Mouse (Mus musculus): ENCODE data around the gene Tubal3.
A peak's percentile ranks its signal among the peaks of the same experiment; 100 is the strongest.
"Not testable (repeated sequence)": the region's sequence is repeated elsewhere in the genome, so short reads cannot be mapped to it uniquely, and the experiment has no call there.

The Tubal3 gene

DNA sequence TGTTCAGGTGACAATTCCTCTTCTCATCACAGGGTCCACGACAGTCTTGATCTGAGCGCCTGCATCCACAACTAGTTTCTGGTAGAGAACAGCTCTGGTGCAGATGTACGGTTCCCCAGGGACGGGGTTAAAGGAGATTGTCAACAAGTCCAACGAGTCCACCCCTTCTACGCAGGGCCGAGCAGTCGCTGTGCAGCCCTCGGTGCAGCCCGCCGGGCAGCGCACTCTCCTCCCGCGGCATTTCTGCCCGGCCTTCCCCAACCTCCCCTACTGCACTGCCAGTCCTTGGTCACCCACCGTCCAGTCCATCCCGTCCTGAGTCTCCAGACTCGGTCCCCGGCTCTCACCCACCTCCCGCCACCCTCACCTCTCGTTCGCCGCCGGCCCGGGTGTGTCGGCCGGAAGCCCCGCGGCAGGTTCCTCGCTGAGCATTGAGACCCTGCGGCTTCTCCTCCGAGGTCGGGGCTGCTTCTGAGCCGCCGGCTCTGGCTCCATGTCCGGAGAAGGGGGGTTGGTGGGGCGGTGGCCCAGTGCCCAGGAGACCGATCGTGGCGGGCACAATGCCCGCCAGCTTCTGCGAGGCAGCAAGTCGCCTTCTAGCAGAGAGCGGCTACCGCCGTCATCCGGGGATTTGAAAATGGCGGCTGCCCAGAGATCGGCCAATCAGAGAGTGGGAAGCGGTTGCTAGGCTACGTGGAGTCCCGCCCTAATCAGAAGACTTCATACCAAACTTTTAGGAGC lies at the start of gene Tubal3, which contains the start of gene Net1:
Gene Tubal3 (plus strand): TSS at position 704 of the 741 bp plus-strand sequence.
Gene Net1 (minus strand): TSS at position 650 of the 741 bp plus-strand sequence.
- peak; percentile 64 for DNase-seq (ENCODE audit: low spot score)

DNA sequence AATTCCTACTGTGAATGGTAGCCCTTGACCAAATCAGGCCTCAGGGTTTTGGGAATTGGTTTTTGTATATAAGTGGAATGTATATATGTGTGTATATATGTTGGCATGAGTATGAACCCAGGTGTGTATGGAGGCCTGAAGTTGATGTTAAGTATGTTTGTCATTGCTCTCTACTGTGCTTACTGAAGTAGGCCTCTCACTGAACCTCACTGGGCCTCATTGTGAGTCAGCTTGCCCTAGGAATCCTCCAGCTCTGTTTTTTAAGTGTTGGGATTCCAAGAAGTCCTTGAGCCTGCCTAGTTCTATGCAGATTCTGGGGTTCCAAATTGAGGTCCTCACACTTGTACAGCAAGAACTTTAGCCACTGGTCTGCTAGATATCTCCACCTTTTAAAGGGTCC lies 48.2 kb upstream of the Tubal3 start:
- DNase-seq (ENCODE audit: low spot score), result no peak

DNA sequence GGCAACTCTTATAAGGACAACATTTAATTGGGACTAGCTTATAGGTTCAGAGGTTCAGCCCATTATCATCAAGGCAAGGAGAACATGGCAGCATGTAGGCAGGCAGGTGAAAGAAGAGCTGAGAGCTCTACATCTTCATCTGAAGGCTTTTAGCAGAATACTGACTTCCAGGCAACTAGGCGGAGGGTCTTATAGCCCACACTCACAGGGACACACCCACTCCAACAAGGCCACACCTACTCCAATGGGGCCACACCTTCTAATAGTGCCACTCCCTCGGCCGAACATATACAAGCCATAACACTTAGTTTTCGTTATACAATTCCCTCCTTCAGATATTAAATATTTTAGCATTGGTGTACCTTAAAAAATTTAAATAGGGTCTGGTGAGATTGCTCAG lies 45.2 kb upstream of the Tubal3 start:
- DNase-seq (ENCODE audit: low spot score), result no peak

GRCm38 (mm10) chr13:3876448-3876847 lies 41.6 kb upstream of the Tubal3 start:
- DNase-seq (ENCODE audit: low spot score), result no peak

DNA sequence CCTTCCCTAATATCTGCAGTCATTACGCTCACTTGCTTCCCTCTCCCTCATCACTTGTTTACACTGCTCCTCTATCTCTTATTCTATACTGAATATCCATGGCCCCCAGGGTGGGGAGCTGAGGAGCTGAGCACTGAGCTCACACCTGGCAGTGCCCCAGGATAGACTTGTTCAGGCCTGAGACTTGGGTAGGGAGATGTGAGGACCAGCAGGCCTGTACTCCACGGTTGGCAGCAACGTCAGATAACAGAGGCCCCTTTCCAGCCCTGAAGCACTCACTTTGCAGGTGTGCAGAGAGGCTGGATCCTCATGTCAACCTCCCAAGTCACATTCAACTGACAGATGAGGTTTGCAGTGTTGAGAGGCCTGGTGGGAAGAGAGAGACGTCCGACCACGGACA lies 40.9 kb upstream of the Tubal3 start:
- no peak for DNase-seq (ENCODE audit: low spot score)

DNA sequence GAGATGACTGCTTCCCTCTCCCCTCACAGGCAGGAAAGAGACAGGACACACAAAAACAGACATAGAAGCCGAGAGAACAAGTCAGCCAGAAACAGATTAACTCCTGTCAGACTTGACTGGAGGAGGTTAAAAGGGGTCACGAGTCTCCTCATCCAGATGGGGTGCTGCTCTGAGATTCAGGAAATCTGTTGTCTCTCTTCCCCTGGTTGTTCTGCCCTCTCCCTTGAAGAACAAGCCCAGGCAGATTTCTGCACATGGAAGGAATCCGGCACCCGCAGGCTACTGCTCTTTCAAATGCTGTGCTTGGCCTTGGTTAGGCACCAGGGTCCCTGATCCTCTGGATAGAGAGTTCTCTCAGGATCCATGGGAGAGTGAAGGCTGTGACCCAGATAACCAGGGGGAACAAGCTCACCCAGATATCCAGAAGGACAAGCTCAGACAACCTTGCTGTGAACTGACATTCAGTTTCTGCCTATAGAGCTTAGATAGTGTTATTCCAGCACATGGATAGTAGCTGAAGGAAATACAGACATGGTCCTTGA lies 40.3 kb upstream of the Tubal3 start:
- no peak for DNase-seq (ENCODE audit: low spot score)

- DNase-seq (ENCODE audit: low spot score), result no peak
Measured at GRCm38 (mm10) chr13:3886663-3887062, 31.4 kb upstream of the Tubal3 start.

- DNase-seq (ENCODE audit: low spot score), result no peak
Measured at GRCm38 (mm10) chr13:3889111-3889510, 29.0 kb upstream of the Tubal3 start.

GRCm38 (mm10) chr13:3890061-3890460 lies 28.0 kb upstream of the Tubal3 start:
- no peak for DNase-seq (ENCODE audit: low spot score)

DNA sequence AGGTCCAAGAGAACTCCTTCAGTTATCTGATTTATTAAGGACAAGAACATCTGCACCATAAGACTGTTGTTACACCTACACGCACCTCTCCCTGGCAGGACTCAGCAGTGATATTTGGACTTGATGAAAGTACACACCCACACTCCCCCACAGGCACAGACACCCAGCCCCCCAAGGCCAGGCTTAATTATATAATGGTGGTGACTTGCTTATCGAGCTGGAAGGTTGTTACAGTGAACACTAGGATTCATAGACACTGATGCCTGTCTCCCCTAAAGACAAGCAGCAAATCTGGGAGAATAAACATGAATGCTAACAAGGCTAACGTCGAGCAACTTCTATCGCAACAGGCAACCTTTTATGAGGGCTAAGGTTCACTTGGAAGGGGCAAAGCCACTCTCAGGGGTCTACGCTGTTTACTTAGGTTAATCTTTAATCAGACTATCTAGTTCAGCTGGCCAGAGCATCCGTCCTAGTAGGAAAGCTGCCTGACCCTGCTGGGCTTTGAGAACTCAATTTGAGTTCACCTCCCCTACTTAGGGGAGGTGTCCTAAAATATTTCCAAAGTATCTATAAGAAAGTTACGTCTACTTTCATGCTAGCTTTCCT lies 26.5 kb upstream of the Tubal3 start:
- DNase-seq (ENCODE audit: low spot score), result no peak

DNA sequence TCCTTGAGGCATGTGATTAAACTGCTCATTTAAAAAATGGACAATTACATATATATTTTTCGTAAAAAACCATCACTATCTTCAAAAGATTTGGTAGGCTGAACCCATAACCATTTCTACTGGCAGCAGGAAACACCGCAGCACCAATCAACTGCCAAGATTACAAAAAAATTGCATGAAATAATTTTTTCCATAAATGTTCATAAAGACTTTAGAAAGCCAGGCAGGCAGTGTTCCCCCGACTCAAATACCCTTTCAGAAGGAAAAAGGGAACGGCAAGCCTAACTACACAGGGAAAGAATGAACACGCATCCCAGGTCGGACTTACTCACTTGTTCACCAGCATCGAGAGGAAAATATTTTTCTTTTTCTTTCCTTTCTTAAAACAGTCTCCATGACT lies 25.5 kb upstream of the Tubal3 start:
- DNase-seq (ENCODE audit: low spot score), result no peak

DNA sequence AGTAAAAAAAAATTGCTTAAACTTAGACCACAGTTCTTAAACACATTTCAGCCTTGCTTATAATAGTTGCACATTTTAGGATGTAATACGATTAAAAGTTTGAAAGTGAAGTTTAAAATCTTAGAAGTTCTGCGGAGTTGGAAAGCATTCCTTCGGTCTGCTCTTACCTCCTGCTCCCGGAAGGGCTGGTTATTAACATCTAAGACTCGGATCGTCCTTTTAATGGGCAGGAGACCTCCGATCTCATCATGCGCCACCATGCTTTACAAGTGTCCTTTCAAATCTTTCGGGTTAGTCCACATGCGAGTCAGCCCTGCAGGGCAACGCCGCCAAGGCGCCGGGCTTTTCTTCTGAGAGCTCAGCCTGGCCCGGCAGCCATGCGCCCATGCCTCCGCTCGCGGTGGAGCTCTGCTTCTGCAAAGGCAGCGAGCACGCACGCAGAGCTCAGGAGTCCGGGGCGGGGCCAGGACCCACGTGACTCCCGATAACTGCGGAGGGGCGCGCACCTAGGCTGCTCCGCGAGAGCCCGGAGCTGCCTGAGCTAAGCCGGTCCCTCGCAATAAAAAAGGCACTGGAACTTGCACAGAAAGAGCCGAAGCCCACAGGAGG lies 24.8 kb upstream of the Tubal3 start:
- peak; percentile 71 for DNase-seq (ENCODE audit: low spot score)

GRCm38 (mm10) chr13:3894549-3894948 lies 23.5 kb upstream of the Tubal3 start:
- no peak for DNase-seq (ENCODE audit: low spot score)

DNA sequence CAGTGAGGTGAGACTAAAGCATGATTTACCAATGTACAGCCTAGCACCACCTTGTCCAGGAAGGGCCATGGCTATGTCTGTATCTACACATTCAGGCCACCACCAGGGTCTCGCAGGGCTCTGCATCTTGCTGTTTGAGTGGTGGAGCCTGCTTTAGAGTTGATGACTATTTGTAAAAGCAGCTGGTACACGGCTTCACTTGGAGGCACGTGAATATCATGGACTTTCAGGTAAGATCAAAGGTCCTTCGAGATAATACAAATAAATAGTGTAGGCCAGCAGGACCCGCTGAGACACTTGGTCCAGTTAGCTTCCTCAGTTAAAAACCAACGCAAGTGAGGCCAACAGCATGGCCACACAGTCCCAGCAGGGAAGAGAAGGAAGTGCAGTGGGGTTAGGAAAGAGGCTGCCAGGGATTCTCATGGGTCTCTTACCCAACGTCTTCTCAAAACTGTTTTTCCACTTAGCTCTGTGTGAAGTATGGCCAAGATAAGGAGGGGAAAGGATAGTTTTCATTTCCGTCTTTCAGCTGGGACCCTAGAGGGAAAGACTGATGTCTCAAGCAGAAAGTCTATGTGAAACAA lies 22.6 kb upstream of the Tubal3 start:
- no peak for DNase-seq (ENCODE audit: low spot score)

- DNase-seq (ENCODE audit: low spot score), result no peak
Measured at GRCm38 (mm10) chr13:3896032-3896431, 22.0 kb upstream of the Tubal3 start.

DNA sequence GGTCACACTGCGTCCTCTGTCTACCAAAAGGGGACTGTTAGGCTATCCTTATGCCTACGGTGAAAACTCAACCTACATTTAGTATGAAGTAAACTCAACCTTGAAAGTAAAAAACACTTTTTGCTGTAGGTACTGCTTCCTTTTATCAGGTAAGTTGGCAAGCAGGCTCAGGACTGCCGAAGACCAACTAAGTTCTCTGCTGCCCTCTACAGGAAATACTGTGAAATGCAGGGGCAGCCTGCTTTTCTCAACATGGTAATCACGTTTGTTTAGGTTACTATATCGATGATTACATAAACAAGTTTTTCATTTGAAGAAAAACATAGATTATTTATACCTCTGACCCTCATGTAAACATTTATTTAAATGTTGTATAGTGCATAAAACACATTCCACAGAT lies 21.2 kb upstream of the Tubal3 start:
- DNase-seq (ENCODE audit: low spot score), result no peak

DNA sequence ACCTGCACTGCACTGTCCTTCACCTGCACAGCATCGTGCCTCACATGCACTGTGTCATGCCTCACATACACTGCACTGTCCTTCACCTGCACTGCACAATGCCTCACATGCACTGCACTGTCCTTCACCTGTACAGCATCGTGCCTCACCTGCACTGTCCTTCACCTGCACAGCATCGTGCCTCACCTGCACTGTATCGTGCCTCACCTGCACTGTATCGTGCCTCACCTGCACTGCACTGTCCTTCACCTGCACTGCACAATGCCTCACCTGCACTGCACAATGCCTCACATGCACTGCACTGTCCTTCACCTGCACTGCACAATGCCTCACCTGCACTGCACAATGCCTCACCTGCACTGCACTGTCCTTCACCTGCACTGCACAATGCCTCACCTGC lies 19.9 kb upstream of the Tubal3 start:
- DNase-seq (ENCODE audit: low spot score), result not testable (repeated sequence)

DNA sequence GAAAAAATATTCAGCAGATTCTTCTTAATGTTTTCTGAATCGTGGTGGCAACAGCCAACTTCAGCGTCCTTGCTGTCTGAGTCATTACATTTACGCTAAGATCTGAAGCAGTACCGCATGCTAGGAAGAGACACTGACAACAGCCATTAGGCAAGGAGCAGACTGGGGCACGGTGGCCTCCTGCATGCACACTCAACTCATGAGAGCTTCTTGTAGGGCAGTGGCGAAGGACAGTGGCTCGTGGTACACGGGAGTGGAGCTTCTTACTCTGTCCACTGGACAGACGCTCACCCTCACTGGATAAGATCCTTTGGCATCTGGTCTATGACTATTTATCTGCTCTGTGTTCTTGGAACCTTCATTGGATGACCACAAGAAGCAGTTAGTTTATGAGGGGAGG lies 18.8 kb upstream of the Tubal3 start:
- no peak for DNase-seq (ENCODE audit: low spot score)

- DNase-seq (ENCODE audit: low spot score), result no peak
Measured at GRCm38 (mm10) chr13:3907151-3907696, 10.8 kb upstream of the Tubal3 start.

GRCm38 (mm10) chr13:3908262-3908661 lies 9.8 kb upstream of the Tubal3 start:
- no peak for DNase-seq (ENCODE audit: low spot score)

GRCm38 (mm10) chr13:3910356-3910755 lies 7.7 kb upstream of the Tubal3 start:
- DNase-seq (ENCODE audit: low spot score), result no peak

- DNase-seq (ENCODE audit: low spot score), result no peak
Measured at GRCm38 (mm10) chr13:3913504-3913903, 4.6 kb upstream of the Tubal3 start.

All from urinary bladder, postnatal 10 days (tissue).